Mouse (Mus musculus): ENCODE data around the gene Serpina7.

The Serpina7 gene

GRCm38 (mm10) chrX:139085077-139085476 lies at the start of gene Serpina7:
Gene Serpina7 (minus strand): TSS chrX:139085236.
- no peak for DNase-seq (ENCODE audit: low spot score in 2 of 2)

GRCm38 (mm10) chrX:139134031-139134430 lies 49.0 kb upstream of the Serpina7 start:
- DNase-seq (ENCODE audit: low spot score in 2 of 2) = no peak

- no peak for DNase-seq (ENCODE audit: low spot score in 2 of 2)
Observed at GRCm38 (mm10) chrX:139097197-139097596, 12.2 kb upstream of the Serpina7 start.

- DNase-seq (ENCODE audit: low spot score in 2 of 2) = no peak
Observed at GRCm38 (mm10) chrX:139085943-139086342, 907 bp upstream of the Serpina7 start, which contains the start of gene 4930513O06Rik. Gene 4930513O06Rik (plus strand): TSS chrX:139086243.

GRCm38 (mm10) chrX:139078493-139078892 lies 6.5 kb downstream of the Serpina7 start:
- DNase-seq (ENCODE audit: low spot score in 2 of 2) = no peak

- no peak for DNase-seq (ENCODE audit: low spot score in 2 of 2)
Observed at GRCm38 (mm10) chrX:139064078-139064477, 21.0 kb downstream of the Serpina7 start.

- no peak for DNase-seq (ENCODE audit: low spot score in 2 of 2)
Observed at GRCm38 (mm10) chrX:139053149-139053548, 31.9 kb downstream of the Serpina7 start.

GRCm38 (mm10) chrX:139051976-139052375 lies 33.1 kb downstream of the Serpina7 start:
- no peak for DNase-seq (ENCODE audit: low spot score in 2 of 2)

- no peak for DNase-seq (ENCODE audit: low spot score in 2 of 2)
Observed at GRCm38 (mm10) chrX:139041148-139041547, 43.9 kb downstream of the Serpina7 start.

GRCm38 (mm10) chrX:139039314-139039713 lies 45.7 kb downstream of the Serpina7 start:
- no peak for DNase-seq (ENCODE audit: low spot score in 2 of 2)

GRCm38 (mm10) chrX:139037666-139038065 lies 47.4 kb downstream of the Serpina7 start:
- no peak for DNase-seq (ENCODE audit: low spot score in 2 of 2)
